Mouse (Mus musculus) mature B cell (primary cell): Measurements from ENCODE around the gene Fbxl13.

ENCODE experiments used
- in situ Hi-C: fragments of 300-500 bp; cut with MboI; formaldehyde crosslinking; loops from 2 replicates; pipeline ENCODE4 v1.14.3; 2019

Gene Fbxl13

DNA sequence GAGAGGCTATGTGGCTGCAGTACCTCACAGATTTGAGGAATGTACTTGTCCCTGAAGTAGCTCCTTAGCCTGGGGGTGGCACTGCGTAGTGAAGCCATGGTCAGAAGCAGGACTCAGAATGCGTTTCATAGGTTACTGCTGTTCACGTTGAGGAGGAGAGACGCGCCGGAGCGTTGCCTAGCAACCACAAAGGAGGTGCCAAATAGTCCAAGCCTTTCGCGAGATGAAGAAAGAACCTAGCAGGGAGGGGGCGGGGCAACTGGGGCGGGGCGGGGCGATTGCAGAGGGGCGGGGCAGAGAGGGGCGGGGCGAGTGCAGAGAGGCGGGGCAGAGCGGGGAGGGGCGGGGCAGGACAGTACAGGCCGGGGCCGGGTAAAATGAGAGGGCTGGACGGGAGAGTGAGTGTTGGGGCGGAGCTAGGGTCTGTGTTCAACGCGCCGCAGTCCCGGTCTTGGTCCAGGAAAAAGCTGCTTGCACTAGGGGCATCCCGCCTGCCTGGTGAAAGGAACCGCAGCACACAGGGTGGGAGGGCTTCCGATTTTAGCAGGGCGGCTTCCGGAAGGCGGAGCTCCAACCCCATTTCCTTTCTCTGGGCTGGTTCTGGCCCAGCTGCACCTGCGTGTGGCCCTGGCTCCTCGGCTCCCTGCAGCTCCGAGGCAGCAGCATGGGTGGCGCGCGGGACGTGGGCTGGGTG lies at the start of gene Fbxl13, which contains the start of gene Armc10:
Gene Fbxl13, minus strand, starts transcription at position 196 of the 694 bp plus-strand sequence.
Gene Armc10, plus strand, starts transcription at position 375 of the 694 bp plus-strand sequence.
- in situ Hi-C loops: no loop called here

DNA sequence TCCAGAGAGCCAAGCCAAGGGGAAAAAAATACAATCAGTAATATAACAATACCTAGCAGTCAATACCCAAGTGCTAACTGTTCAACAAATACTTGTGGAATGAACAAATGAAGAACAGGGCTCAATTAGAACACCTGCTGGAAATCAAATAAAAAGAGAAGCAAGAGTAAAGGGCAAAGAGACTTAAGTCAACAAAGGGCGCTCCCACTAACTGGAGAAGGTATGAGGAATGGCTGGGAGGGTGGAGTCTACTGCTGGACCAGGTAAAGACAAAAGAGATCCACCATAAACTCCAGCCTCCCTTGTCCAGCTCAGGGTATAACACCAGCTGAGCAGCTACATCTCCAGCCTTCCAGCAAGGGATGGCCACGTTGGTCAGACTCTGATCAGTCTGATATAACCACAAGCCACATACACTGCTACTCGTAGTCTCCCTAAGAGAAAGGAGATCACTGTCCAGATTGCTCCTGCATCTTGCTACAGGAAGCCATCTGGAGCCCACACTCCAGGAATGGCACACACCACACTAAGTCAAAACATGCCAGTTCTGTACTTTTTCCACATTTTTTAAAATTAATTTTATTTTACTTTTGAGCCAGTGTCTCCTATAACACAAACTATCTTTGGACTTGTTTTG lies 49.5 kb upstream of the Fbxl13 start:
- in situ Hi-C loops: no loop called here

GRCm38 (mm10) chr5:21693372-21693870 lies 48.0 kb upstream of the Fbxl13 start:
- in situ Hi-C loops: no loop called here

- in situ Hi-C loops: no loop called here
Measured at GRCm38 (mm10) chr5:21692230-21692629, 46.8 kb upstream of the Fbxl13 start.

GRCm38 (mm10) chr5:21687042-21687441 lies 41.6 kb upstream of the Fbxl13 start:
- in situ Hi-C loops: no loop called here

GRCm38 (mm10) chr5:21685001-21685400 lies 39.6 kb upstream of the Fbxl13 start:
- in situ Hi-C loops: no loop called here

GRCm38 (mm10) chr5:21683811-21684210 lies 38.4 kb upstream of the Fbxl13 start:
- in situ Hi-C loops: no loop called here

DNA sequence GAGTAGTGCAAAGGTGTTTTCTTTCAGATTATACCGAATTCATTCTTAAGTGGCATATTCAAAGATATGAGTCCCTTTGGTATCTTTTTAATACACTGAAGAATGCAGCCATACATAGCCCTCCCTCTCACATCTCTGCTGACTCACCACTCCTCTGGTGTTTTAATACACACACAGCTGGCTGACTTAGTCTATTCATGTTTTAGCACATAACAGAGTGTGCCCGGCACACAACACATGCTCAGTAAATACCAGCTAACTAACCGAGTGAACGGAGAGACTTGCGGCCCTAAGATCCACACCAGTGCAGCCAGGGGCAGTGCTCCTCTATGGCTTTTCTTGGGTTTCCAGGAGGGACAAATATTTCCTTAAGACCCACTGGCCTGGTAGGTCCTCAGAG lies 35.5 kb upstream of the Fbxl13 start:
- in situ Hi-C loops: no loop called here

- in situ Hi-C loops: no loop called here
Measured at GRCm38 (mm10) chr5:21680029-21680428, 34.6 kb upstream of the Fbxl13 start.

DNA sequence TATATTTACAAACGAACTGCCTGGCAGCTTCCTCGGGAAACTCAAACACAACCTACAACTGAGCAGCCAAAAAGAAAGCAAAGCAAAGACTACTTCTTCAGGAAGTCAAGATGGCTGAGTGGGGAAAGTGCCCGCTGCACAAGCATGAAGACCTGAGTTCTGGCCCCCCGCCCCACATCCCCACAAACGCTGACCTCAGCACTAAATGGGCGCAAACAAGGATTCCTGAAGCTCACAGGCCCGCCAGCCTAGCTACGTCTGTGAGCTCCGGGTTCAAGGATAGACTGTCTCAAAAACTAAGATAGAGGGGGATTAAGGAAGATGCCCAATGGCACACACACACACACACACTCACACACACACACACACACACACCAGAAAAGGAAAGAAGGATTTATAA lies 32.9 kb upstream of the Fbxl13 start:
- in situ Hi-C loops: no loop called here

GRCm38 (mm10) chr5:21677939-21678338 lies 32.5 kb upstream of the Fbxl13 start:
- in situ Hi-C loops: no loop called here

DNA sequence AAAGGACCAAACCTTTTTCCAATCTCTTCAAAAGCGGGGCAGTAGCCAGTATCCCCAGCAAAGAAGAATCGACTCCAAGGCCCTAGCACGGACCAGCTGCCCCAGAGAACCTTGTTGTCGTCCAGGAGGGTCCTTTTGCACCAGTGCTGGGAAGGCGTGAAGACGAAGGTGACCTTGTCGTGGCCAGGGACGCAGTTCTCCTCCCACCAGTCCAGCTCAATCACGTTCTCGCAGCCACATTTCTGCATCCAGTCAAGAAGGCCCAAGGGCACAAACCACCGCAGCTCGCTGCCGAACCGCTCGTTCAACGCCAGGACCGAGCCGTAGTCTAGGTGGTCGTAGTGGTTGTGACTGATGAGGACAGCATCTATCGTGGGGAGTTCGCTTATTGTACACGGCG lies 30.1 kb upstream of the Fbxl13 start:
- in situ Hi-C loops: no loop called here

DNA sequence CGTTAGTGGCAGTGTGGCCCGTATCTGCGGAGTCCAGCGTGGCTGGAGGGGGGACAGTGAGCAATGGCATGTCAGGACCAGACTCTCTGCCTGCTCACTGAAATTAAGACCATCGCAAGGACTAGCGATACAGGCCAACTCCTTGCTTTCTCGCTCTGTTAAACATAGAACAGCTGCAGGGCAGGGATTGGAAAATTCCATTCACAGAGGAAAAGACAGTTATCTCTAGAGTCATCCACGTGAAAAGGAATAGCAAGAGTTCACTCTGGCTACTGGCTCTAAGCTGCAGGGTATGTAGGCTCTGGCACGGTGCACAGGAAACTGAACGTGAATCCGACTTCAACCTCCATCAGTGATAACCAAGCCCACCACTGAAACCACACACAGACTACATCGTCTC lies 29.6 kb upstream of the Fbxl13 start:
- in situ Hi-C loops: no loop called here

GRCm38 (mm10) chr5:21673742-21674141 lies 28.3 kb upstream of the Fbxl13 start:
- in situ Hi-C loops: no loop called here

DNA sequence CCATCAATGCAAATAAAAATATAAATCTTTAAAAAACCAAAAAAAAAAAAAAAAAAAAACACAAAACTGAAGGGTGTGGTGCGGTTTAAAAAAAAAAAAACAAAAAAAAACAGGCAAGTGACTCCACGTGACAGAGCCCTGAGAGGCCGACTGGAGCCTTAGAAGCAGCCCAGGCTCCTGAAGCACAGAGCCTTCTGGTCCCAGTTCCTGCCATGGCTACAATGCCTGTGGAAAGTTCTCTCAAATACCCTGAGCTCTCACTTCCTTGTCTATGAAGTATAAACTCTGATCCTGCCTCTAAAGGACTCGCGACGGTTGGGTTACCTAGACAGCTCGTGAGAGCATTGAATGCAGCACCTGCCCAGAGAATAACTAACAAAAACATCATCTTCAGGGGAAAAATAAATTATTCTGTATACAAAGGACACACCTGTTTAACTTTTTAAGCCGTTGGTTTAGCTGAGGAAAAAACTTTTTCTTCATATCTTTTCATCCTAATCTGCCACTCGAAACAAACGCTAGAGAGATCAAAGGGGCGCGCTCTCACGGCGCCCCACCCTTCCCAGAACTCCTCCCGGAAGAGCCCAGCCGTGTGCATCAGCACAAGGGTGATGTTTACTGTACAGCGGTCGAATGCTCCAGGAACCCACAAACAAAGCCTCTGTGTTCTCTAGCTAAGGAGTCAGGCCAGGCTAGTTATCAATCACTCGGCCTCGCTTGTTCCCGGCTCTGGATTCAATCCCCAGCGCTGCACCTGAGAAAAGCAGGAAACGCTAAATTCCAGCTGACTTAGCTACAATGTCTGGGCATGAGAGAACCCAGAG lies 27.6 kb upstream of the Fbxl13 start:
- in situ Hi-C loops: no loop called here

DNA sequence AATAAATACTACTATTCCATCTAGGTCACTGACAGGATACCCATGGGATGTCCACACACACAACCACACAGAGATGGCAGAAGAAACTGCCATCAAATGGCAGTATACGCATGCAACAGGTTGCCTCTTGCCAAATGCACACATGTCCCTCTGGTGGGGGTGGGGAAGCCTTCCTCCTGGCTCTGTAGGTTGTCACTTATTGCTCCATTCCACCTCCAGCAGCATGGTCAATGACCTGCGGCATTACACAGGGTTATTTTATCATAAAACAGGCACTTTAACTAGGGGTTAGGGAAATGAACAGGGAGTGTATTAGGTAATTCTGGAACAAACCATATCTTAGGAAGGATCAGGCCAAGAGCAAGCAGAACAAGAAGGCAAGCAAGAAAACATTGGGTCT lies 23.9 kb upstream of the Fbxl13 start:
- in situ Hi-C loops: no loop called here

DNA sequence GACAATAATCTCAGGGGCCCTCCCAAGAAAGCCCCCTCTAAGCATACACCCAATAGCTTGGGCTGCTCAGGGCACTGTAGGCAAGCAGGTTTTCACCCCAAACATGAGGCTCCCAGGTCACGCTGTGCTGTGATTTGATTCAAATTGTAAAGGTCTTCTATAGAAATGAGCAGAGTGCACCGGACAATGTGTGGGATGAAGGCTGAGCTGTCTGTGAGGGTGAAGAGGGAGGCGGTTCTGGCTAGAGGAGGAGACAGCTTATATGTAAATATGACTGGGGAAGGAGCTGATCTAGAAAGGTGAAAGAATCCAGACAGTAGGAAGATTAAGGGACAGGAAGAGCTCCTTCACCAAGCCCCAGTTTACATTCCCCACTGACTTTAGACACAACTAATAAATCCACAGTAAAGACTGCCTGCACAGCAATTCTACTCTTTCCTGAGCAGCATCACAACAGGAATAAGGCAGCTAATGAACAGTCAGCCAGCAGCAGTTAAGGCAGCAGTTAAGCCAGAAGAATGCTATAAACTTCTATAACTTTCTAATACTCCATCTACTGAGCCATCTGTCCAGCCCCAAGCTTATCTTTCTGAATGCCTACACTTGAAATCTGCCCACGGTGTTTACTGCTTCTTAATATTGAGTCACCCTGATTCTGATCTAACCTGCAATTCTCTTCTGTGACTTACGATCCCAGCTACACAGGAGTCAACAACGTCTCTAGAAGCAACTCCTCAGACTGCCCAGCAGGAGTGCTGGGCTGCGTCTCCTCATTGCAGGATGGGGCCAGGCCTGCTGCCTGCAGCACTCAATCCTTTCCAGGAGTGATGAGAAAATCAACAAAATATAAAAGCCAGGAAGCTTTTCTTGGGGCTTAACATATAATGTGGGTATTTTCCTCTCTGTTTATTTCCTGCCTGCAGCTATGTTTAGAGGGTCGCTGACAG lies 22.0 kb upstream of the Fbxl13 start:
- in situ Hi-C loops: no loop called here

- in situ Hi-C loops: no loop called here
Measured at GRCm38 (mm10) chr5:21663081-21663480, 17.6 kb upstream of the Fbxl13 start.

GRCm38 (mm10) chr5:21660850-21661249 lies 15.4 kb upstream of the Fbxl13 start:
- in situ Hi-C loops: no loop called here

- in situ Hi-C loops: no loop called here
Measured at GRCm38 (mm10) chr5:21658623-21659395, 13.4 kb upstream of the Fbxl13 start.

DNA sequence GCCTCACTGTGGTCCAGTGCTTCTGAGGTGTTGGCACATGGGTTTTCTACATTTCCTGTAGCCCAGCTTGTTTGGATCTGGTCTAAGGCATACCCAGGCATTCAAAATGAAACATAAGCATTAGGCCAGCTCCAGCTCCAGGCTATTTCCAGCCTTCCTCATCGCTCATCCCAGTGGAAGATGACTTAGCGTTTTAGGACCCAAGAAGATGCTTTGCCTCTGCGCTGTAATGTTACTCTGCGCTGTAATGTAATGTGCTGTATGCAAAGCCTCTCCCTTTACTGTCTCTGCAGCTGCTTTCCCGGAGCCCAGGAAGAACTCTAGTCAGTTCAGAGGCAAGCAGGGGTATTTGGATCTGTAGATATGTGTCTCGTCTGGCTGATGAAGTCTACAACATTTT lies 12.6 kb upstream of the Fbxl13 start:
- in situ Hi-C loops: no loop called here
